Mouse (Mus musculus) frontal cortex, adult 2 months (tissue): Measurements from ENCODE around the gene Kcnk3. TPM values are rescaled to one million over a fixed set of nuclear protein-coding genes. Genes with fewer than 3 reads are reported as not detected.

Experiments
- DNase-seq, 2 experiments: peaks; one replicate each; pipeline ENCODE4 v3.0.0; 2022; ENCODE audit warnings: low spot score in 1 of 2; ENCODE audit errors: extremely low spot score in 1 of 2
- polyA plus RNA-seq: library from polyadenylated mRNA; depleted of rRNA; stranded (reverse); fragments of >200 nt; gene quantifications from 2 replicates; pipeline ENCODE4 v1.2.3, GENCODE M21; 2012

Gene Kcnk3
- polyA plus RNA-seq, 1 experiment = 18.0 TPM

GRCm38 (mm10) chr5:30630401-30630800 lies 42.4 kb downstream of the Kcnk3 start:
- DNase-seq = peak; percentile 32 to 67

GRCm38 (mm10) chr5:30632134-30632533 lies 44.2 kb downstream of the Kcnk3 start:
- no peak for DNase-seq

- DNase-seq = no peak
These were observed 49.0 kb downstream of the Kcnk3 start for GRCm38 (mm10) chr5:30636994-30637393.

- peak; percentile 65 to 90 for DNase-seq
These were observed 50.1 kb downstream of the Kcnk3 start for GRCm38 (mm10) chr5:30638041-30638440.

GRCm38 (mm10) chr5:30643477-30644179 lies 55.7 kb downstream of the Kcnk3 start:
- DNase-seq = peak; percentile 49 to 78

- DNase-seq = no peak
These were observed 58.1 kb downstream of the Kcnk3 start for GRCm38 (mm10) chr5:30646036-30646435.

GRCm38 (mm10) chr5:30647396-30647795 lies 59.4 kb downstream of the Kcnk3 start:
- DNase-seq = no peak

GRCm38 (mm10) chr5:30647815-30648560 lies 60.0 kb downstream of the Kcnk3 start, which contains the start of gene Slc35f6:
Gene Slc35f6, plus strand, starts transcription at chr5:30647933.
- peak; percentile 91 to 96 for DNase-seq

- DNase-seq = no peak
These were observed 61.6 kb downstream of the Kcnk3 start for GRCm38 (mm10) chr5:30649558-30649957.

- no peak for DNase-seq
These were observed 62.8 kb downstream of the Kcnk3 start for GRCm38 (mm10) chr5:30650756-30651155.

GRCm38 (mm10) chr5:30651554-30651953 lies 63.6 kb downstream of the Kcnk3 start:
- DNase-seq = no peak

GRCm38 (mm10) chr5:30653246-30653645 lies 65.3 kb downstream of the Kcnk3 start:
- no peak for DNase-seq

GRCm38 (mm10) chr5:30655042-30655441 lies 67.1 kb downstream of the Kcnk3 start:
- DNase-seq = no peak

- DNase-seq = no peak
These were observed 67.7 kb downstream of the Kcnk3 start for GRCm38 (mm10) chr5:30655526-30656195.

- DNase-seq = no peak
These were observed 71.1 kb downstream of the Kcnk3 start for GRCm38 (mm10) chr5:30659042-30659441.

- DNase-seq = no peak
These were observed 72.3 kb downstream of the Kcnk3 start for GRCm38 (mm10) chr5:30660278-30660677.

- DNase-seq = no peak
These were observed 72.8 kb downstream of the Kcnk3 start for GRCm38 (mm10) chr5:30660813-30661212.

- no peak for DNase-seq
These were observed 77.4 kb downstream of the Kcnk3 start for GRCm38 (mm10) chr5:30665360-30665759.

GRCm38 (mm10) chr5:30665968-30666367 lies 78.0 kb downstream of the Kcnk3 start:
- DNase-seq = peak; percentile 58 to 74

GRCm38 (mm10) chr5:30666391-30667195 lies 78.6 kb downstream of the Kcnk3 start, which contains the start of gene Cenpa:
Gene Cenpa, plus strand, starts transcription at chr5:30666777.
- peak; percentile 95 to 96 for DNase-seq
